Mouse (Mus musculus) lung, adult 2 months (tissue): ENCODE results near the gene Gm4871.

Experiments
- CTCF ChIP-seq: fragments of 200-500 bp; IDR thresholded peaks from 2 replicates; pipeline ENCODE4 v1.5.1; 2011; ENCODE audit warnings: mild to moderate bottlenecking, low read length, control low read depth; ENCODE audit not compliant: insufficient read depth
- POLR2A ChIP-seq: fragments of 200-500 bp; IDR thresholded peaks from 2 replicates; pipeline ENCODE4 v1.6.1; 2011; ENCODE audit warnings: low read depth, mild to moderate bottlenecking, control low read depth, low read length, borderline replicate concordance; ENCODE audit errors: extremely low read depth

GRCm38 (mm10) chr5:145058722-145059121 is 26.2 kb upstream of the Gm4871 start:
- TF ChIP-seq POLR2A, result no peak
- no peak for TF ChIP-seq CTCF
